Mouse (Mus musculus) fat pad, adult 2 months (tissue): ENCODE measurements around the gene Olfr474.
"Not testable (repeated sequence)": the region's sequence is repeated elsewhere in the genome, so short reads cannot be mapped to it uniquely, and the experiment has no call there.

ENCODE experiments used
- DNase-seq: peaks from one replicate; pipeline ENCODE4 v3.0.0-alpha.2; 2011; ENCODE audit warnings: low read depth, low spot score; ENCODE audit errors: extremely low read depth

Gene Olfr474

GRCm38 (mm10) chr7:107954343-107954742, at the start of gene Olfr474:
Gene Olfr474 (plus strand): TSS chr7:107954643.
- DNase-seq: no peak

GRCm38 (mm10) chr7:107930146-107930545, 24.3 kb upstream of the Olfr474 start, which contains the start of gene Olfr473:
Gene Olfr473 (plus strand): TSS chr7:107930446.
- DNase-seq: no peak

DNA sequence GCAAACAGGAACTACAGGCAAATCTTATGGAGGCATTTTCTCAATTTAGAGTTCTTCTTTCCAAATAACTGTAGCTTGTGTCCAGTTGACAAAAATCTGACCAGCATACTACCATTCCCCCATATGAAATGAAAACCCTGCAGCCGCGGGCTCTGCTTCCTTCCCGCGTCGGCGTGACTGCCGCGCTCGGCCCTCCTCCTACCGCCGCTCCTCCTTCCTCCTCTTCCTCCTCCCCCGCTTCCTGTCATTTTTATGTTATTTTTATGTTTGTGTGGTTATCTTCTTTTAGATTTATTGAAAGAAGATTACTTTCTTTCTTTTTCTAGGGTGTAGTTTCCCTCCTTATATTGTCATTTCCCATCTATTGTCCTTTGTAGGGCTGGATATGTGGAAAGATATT, 1.9 kb upstream of the Olfr474 start:
- not testable (repeated sequence) for DNase-seq

GRCm38 (mm10) chr7:107964503-107964902, 10.1 kb downstream of the Olfr474 start, which contains the start of gene Olfr476:
Gene Olfr476 (plus strand): TSS chr7:107964803.
- DNase-seq: no peak

GRCm38 (mm10) chr7:107986393-107986792, 31.9 kb downstream of the Olfr474 start, which contains the start of gene Olfr477:
Gene Olfr477 (plus strand): TSS chr7:107986693.
- DNase-seq: no peak
